Mouse (Mus musculus): ENCODE data around the gene Tmem44.

Tmem44 gene

GRCm38 (mm10) chr16:30552621-30553338, 2.1 kb upstream of the Tmem44 start:
- no peak for DNase-seq (ENCODE audit: low read depth, low spot score)

DNA sequence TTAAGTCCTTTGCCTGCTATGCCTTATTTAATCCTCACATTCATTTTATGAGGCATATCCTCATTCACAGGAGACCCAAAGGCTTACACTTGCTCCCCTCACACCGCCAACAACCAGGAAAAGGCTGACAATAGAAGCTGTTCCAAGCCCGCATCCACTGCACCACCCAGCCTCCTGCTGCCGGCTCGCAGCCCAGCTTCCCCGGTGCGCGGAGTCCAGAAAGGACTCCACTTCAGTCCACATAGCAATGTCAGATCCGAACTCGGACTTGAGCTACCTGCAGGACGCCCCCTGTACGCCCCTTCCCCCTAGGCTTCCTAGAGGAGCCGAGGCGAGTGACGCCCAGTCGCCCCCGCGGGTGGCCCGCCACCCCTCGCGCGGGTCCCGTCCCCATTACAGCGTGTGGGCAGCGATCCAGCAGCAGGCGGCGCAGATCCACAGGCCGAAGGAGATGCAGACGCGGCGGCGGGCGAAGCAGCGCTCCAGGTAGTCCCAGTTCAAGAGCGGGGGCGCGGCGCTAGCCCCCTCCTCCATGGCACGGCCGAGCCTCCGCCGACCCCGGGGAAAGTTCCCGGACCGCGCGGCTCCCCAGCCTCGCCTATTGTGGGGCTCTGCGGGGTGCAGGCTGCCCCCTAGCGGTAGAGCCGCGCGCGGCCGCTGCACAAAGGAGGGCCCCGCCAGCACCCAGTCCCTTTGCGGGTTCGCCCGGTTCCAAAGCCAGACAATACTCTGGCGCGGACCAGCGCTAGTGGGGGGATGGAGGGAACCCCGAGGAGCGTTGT, 485 bp downstream of the Tmem44 start:
- peak; percentile 75 for DNase-seq (ENCODE audit: low read depth, low spot score)

GRCm38 (mm10) chr16:30549516-30549915, 1.1 kb downstream of the Tmem44 start:
- no peak for DNase-seq (ENCODE audit: low read depth, low spot score)

DNA sequence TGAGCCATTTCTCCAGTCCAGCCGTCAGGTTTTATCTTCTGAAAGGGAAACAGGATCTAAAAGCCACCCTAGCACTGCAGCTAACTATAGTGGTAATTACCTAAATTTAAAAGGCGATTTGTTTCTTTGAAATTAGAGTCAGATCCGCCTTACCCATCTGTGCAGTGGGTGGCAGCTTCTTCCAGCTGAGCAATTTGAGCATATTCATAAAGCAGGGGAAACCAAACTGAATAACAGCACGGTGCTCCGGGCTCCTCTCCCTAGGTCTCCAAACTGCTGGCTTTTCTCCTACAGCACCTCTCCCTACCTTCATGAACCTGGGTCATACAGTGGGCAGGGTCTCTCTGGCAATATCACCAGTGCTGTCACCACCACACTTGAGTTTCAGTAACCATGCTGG, 2.4 kb downstream of the Tmem44 start:
- no peak for DNase-seq (ENCODE audit: low read depth, low spot score)

GRCm38 (mm10) chr16:30544693-30545092, 5.9 kb downstream of the Tmem44 start:
- no peak for DNase-seq (ENCODE audit: low read depth, low spot score)

GRCm38 (mm10) chr16:30543386-30543785, 7.3 kb downstream of the Tmem44 start:
- DNase-seq (ENCODE audit: low read depth, low spot score): no peak

GRCm38 (mm10) chr16:30542826-30543225, 7.8 kb downstream of the Tmem44 start:
- DNase-seq (ENCODE audit: low read depth, low spot score): no peak

DNA sequence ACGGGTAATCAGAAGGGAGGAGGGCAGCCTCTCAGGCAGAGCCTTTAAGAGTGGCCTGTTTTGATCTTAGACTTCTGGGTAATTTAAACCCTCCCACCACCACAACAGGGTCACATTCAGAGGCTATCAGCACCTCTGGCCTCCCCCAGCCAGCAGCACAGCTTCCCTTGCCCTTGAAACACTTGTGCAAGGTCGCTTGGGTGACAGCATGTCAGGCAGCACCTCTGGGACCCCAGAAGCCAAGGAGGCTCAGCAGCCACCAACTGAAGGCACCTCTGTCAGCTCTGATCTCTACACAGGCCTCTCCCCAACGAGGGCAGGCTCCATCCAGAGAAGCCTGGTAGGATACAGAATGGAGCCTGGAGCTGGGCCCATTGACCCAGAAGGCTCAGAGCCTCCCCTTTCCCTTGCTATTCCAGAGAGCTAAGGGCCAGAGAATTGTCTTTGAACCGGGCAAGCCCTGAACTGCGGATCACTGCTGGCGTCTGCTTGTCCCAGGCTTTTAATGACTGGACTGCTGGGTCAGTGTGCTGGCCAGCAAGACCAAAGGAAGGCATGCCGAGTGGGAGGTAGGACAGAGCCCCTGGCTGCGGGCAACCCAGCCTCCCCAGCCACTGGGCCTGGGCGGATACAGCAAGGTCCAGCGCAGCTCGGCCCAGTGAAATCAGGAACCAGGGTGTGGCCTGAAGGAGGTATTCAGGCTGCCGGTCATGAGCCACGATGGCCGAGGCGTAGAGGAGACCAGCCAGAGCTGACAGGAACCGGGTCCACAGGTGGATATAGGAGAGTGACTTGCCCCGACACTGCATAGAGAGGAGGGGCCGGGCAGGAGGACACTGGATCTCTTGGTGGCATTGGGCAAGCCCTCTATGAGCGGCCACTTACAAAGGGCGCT, 10.3 kb downstream of the Tmem44 start:
- no peak for DNase-seq (ENCODE audit: low read depth, low spot score)

GRCm38 (mm10) chr16:30539433-30539832, 11.2 kb downstream of the Tmem44 start:
- peak; percentile 55 for DNase-seq (ENCODE audit: low read depth, low spot score)

DNA sequence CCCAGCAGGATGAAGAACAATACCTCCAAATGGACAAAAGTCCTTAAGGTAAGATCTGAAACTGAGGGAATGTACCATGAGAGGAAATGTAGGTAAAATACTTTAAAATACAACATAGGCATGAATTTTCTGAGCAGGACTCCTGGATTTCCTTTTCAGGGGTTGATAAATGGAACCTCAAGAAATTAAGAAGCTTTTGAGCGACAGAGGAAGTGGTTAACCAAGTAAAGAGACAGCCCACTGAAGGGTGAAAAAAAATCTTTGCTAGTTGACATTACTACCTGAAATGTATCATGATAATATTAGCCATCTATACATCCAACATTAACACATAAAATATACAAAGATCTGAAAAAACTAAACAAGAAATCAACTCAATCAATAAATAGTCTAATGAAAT, 15.6 kb downstream of the Tmem44 start:
- DNase-seq (ENCODE audit: low read depth, low spot score): peak; percentile 65

- no peak for DNase-seq (ENCODE audit: low read depth, low spot score)
Observed at GRCm38 (mm10) chr16:30533592-30533991, 17.1 kb downstream of the Tmem44 start.

GRCm38 (mm10) chr16:30532929-30533328, 17.7 kb downstream of the Tmem44 start:
- DNase-seq (ENCODE audit: low read depth, low spot score): no peak

GRCm38 (mm10) chr16:30531761-30532406, 18.8 kb downstream of the Tmem44 start:
- peak; percentile 39 for DNase-seq (ENCODE audit: low read depth, low spot score)

DNA sequence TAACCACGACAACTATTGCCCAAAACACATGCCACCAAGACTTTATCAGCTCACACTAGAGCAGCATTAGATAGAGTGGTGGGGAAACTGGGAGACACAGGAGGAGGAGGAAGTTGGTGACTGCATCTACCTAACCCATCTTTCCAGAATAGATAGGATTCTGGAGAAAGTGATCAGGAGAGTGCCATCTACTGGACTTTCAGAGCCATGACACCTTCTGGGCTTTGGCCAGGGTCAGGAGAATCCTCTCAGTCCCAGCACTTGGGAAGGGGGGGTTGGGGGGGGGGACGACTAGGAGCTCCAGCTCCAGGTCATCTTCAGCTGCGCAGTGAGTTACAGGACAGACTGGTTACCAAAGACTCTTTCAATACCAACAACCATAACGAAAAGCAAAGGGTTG, 19.8 kb downstream of the Tmem44 start:
- DNase-seq (ENCODE audit: low read depth, low spot score): no peak

GRCm38 (mm10) chr16:30528386-30528785, 22.3 kb downstream of the Tmem44 start:
- no peak for DNase-seq (ENCODE audit: low read depth, low spot score)

- DNase-seq (ENCODE audit: low read depth, low spot score): no peak
Observed at GRCm38 (mm10) chr16:30527889-30528288, 22.8 kb downstream of the Tmem44 start.

DNA sequence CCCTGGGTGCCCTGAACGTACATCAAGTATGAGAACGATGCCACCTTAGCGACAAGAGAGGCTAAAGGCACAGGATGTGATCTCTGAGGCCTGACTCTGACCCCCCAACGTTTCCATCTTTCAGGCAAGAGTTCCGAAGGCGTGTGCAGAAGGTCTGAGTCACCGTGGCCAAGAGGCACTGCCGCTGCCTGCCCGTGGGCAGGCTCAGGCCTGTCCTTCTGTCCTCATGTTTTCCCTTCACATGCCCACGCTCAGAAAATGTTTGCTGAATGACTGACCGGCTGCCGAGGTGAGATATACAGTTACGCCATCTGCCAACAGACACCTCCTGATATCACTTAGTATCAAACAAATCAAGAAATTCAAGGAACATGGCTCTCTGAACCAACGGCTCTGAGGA, 24.9 kb downstream of the Tmem44 start:
- DNase-seq (ENCODE audit: low read depth, low spot score): no peak

DNA sequence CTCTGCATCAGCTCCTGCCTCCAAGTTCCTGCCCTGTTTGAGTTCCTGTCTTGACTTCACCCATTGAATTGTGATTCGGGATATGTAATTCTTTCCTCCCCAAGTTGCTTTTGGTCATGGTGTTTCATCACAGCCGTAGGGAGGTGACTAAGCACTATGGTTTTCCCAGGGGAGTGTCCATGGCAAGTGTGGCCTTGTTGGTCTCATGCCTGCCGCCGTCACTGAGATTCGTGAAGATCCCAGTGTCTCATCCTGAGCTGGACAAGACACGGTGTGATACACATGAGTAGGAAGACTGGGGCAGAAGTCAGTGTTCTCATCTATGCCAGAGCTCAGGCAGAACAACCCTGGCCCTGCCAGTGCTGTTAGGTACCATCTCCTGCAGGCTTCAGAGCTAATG, 26.2 kb downstream of the Tmem44 start:
- DNase-seq (ENCODE audit: low read depth, low spot score): no peak

DNA sequence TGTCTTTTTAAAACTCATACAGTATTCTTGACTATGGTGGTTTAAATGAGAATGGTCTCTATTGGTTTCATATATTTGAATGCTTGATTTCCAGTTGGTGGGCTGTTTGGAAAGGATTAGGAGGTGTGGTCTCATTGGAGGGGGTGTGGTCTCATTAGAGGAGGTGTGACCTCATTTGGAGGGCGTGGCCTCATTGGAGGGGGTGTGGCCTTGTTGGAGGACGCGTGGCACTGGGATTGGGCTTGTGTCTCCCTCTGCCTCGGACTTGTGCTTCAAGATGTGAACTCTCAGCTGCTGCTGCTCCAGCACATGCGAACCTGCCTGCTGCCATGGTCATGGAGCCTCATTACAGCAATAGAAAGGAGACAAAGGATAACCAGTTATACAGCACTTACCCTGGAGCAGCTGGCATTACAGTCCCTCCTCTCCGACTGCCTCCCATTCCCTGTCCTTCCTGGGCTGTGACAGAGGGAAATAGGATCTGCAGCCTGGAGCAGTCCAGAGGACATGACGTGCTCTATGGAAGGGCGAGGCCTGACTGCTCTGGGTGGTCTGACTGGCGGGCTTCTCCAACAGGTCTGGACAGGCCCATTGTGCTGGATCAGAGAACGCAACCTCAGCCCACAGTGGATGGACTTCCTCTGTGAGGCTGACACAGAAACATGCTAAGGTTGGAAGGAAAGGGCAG, 28.2 kb downstream of the Tmem44 start:
- DNase-seq (ENCODE audit: low read depth, low spot score): no peak

GRCm38 (mm10) chr16:30521147-30521546, 29.5 kb downstream of the Tmem44 start:
- no peak for DNase-seq (ENCODE audit: low read depth, low spot score)

DNA sequence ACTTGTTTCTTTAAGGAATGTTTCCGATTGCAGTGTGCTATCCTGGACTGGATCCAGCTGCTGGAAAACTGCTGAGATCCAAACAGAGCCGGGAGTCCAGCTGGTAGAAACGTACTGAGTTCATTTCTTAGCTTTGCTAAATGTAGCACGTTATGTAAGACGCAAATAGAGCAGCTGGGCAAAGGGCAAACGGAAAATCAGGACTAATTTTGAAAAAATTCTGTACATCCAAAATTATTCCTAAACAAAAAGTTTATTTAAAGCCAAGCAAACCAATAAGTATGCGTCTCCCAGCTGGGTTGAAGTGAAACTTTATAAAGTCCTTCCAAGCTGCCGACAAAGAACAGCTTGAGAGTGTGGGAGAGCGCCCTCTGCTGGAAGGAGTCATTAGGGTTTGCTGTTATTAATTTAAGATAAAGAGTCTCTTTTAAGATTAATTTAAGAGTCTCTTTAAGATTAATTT, 30.2 kb downstream of the Tmem44 start:
- DNase-seq (ENCODE audit: low read depth, low spot score): peak; percentile 73

All from CD4-positive helper T cell, adult 2 months (primary cell).